Mouse (Mus musculus) intestine, postnatal 0 days (tissue): ENCODE results near the gene L1td1. TPM values are rescaled to one million over a fixed set of nuclear protein-coding genes. Genes with fewer than 3 reads are reported as not detected.

Experiments
- ATAC-seq: fragments of 200-750 bp; cut with Nextera tagmentation; 2 replicates; pipeline ENCODE4 v1.8.0; 2017; ENCODE audit warnings: mild to moderate bottlenecking, moderate TSS enrichment, moderate library complexity
- H3K27ac ChIP-seq: fragments of 300-500 bp; sonication (generic); 2 replicates; pipeline ENCODE4 v1.5.1; 2014; ENCODE audit warnings: mild to moderate bottlenecking, low read depth, low read length, moderate library complexity
- H3K27me3 ChIP-seq: fragments of 300-500 bp; sonication (generic); replicated peaks from 2 replicates; pipeline ENCODE4 v1.6.1; 2014; ENCODE audit warnings: low read length, mixed read lengths; ENCODE audit not compliant: control insufficient read depth, insufficient read depth
- H3K36me3 ChIP-seq: fragments of 300-500 bp; sonication (generic); 2 replicates; pipeline ENCODE4 v1.6.1; 2014; ENCODE audit warnings: mild to moderate bottlenecking, moderate library complexity; ENCODE audit not compliant: control insufficient read depth, insufficient read depth
- H3K4me1 ChIP-seq: fragments of 300-500 bp; sonication (generic); replicated peaks from 2 replicates; pipeline ENCODE4 v1.6.1; 2014; ENCODE audit warnings: antibody characterized with exemption, low read length, mixed read lengths; ENCODE audit not compliant: control insufficient read depth, insufficient read depth
- H3K4me2 ChIP-seq: fragments of 300-500 bp; sonication (generic); replicated peaks from 2 replicates; pipeline ENCODE4 v1.6.1; 2014; ENCODE audit warnings: low read depth, mild to moderate bottlenecking, moderate library complexity
- H3K4me3 ChIP-seq: fragments of 300-500 bp; sonication (generic); 2 replicates; pipeline ENCODE4 v1.5.1; 2014; ENCODE audit warnings: low read depth, low read length
- H3K9ac ChIP-seq: fragments of 300-500 bp; sonication (generic); 2 replicates; pipeline ENCODE4 v1.6.1; 2014; ENCODE audit warnings: mild to moderate bottlenecking, low read depth, low read length
- H3K9me3 ChIP-seq: fragments of 300-500 bp; sonication (generic); 2 replicates; pipeline ENCODE4 v1.6.1; 2016; ENCODE audit warnings: mixed run types; ENCODE audit not compliant: control insufficient read depth
- CTCF ChIP-seq: sonication (generic); IDR thresholded peaks from 2 replicates; pipeline ENCODE4 v1.5.1; 2016; ENCODE audit warnings: low read depth, mild to moderate bottlenecking, control low read depth, antibody characterized with exemption, moderate library complexity
- WGBS: fragments of 180-500 bp; shearing (Covaris S2); extraction: QIAGEN DNeasy Blood & Tissue Kit; methylation state at CpG from one replicate; pipeline ENCODE4 v1.1.7; 2014; 5-methylcytosine and 5-hydroxymethylcytosine counted together
- polyA plus RNA-seq: library from polyadenylated mRNA; unstranded; fragments of >200 nt; fragmentation: Nextera tagmentation; extraction: Ambion mirVana; gene quantifications from 2 replicates; pipeline ENCODE4 v1.2.1, GENCODE M21; 2015

L1td1 gene
- polyA plus RNA-seq, 1 experiment from 2014 or later, result not detected

DNA sequence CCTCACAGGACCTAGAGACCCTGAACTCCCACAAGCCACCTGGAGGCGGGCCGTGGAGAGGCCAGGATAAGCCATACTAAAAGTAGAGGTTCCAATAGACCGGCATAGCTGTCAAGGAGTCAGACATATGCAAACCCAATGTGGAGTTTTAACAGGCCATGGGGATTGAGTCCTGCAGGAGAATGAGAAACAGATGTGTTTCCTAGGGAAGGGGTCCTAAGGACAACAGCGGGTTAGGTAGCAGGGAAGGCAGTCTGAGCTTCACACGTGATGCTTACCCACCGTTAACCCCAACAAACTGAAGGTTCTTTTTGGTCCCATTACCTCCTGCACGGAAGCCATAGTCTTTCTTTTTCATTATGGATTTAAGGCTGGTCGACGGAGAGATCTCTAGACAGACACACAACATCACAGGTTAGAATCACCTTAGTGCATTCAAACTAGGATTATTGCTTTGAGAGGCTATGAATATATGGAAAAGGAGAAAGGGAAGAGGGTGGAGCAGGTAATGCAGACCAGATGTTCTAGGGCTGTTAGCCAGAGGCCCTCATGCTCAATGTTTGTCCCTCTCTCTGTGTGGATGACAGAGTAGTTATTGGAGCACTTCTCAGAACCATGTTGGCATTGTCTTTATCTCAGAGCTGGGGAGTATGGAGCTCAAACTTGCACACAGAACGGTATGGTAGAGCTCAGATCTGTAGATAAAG, 50.3 kb downstream of the L1td1 start:
- H3K36me3 ChIP-seq, result no peaks in the 10 kb centered on the region
- H3K27ac ChIP-seq, result no peak overlapping the region
- H3K9me3 ChIP-seq, result no peaks in the 10 kb centered on the region
- no peaks in the 10 kb centered on the region for H3K4me1 ChIP-seq
- H3K9ac ChIP-seq, result no peak overlapping the region
- no peak for TF ChIP-seq CTCF
- H3K4me2 ChIP-seq, result no peak overlapping the region
- ATAC-seq, result no peak
- H3K27me3 ChIP-seq, result no peaks in the 10 kb centered on the region
- H3K4me3 ChIP-seq, result no peak overlapping the region
- WGBS, result 91% methylated on average over 10 of the region's 10 CpGs

DNA sequence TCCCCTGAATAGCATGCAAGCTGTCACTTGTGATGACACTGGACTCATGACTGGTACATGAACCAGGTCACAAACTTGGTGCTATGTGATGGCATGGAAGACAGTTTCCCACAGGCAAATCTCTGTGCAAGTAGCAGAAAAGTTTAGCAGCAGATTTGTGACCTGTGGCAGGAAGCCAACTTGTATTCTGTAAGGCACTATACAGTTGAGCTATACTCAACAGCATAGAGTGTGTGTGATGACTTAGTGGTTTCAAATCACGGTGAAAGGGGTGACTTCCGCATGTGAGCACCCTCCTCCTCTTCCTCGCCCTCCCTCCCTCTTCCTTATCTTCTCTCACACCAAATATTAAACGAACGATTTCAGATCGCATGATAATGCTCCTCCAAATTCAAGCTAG, 50.9 kb downstream of the L1td1 start:
- Histone ChIP-seq H3K9me3 (no peaks in the 10 kb centered on the region), H3K36me3 (no peaks in the 10 kb centered on the region), H3K9ac (no peak overlapping the region), H3K27me3 (no peaks in the 10 kb centered on the region), H3K4me3 (no peak overlapping the region), H3K4me2 (no peak overlapping the region), H3K4me1 (no peaks in the 10 kb centered on the region), H3K27ac (no peak overlapping the region)
- ATAC-seq, result no peak
- 80% methylated on average over 6 of the region's 6 CpGs for WGBS
- no peak for TF ChIP-seq CTCF

DNA sequence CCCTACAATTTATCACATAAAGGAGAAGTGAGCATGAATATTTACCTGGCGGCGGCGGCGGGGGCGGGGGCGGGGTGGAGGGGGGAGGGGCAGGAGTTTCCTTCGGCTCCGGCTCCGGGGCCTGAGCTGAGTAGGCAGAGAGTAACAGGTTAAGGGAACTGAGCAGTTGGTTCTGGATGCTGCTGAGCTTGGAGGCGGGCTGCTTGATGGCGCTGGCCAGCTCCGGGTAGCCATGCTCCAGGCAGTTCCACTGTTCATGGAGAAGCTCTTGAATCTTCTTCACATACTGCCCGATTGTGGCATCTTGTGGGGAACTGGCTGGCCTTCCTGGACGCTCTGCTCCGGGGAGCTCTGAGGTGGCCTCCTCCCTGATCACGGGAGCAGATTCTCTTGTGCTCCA, 51.7 kb downstream of the L1td1 start:
- Histone ChIP-seq H3K4me2 (0 out of 2 replicates have a peak overlapping the region, but pooled peaks have one; percentile 24), H3K4me3 (no peak overlapping the region), H3K27ac (no peak overlapping the region), H3K36me3 (no peaks in the 10 kb centered on the region), H3K4me1 (no peaks in the 10 kb centered on the region), H3K9me3 (no peaks in the 10 kb centered on the region), H3K27me3 (0 out of 2 replicates have a peak, but pooled peaks cover under 1% of the 10 kb centered on the region), H3K9ac (no peak overlapping the region)
- TF ChIP-seq CTCF, result no peak
- 16% methylated on average over 16 of the region's 16 CpGs for WGBS
- no peak for ATAC-seq

DNA sequence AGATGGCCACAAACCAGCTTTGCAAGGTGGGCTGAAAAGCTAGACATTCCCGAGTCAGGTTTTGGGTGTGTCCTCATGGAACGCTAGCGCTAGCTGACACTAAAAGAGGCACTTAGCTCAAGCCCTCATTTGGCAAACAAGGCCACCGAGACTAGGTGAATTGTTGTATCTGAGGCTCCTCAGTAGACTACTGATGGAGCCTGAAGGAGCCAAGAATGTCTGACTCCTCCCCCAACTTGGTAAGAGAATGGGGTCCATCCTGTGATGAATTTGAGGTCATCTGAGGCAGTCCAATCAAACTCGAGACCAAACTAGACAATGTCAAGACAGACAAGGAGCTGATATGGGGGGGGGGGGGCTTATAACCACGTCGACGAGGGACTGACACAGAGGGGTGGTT, 59.3 kb downstream of the L1td1 start:
- Histone ChIP-seq H3K9ac (no peak overlapping the region), H3K4me2 (no peak overlapping the region), H3K27ac (no peak overlapping the region), H3K27me3 (0 out of 2 replicates have a peak, but pooled peaks cover 3% of the 10 kb centered on the region), H3K36me3 (no peaks in the 10 kb centered on the region), H3K4me3 (no peak overlapping the region), H3K9me3 (no peaks in the 10 kb centered on the region), H3K4me1 (0 out of 2 replicates have a peak, but pooled peaks cover 5% of the 10 kb centered on the region)
- TF ChIP-seq CTCF, result no peak
- no peak for ATAC-seq
- 39% methylated on average over 8 of the region's 8 CpGs for WGBS

DNA sequence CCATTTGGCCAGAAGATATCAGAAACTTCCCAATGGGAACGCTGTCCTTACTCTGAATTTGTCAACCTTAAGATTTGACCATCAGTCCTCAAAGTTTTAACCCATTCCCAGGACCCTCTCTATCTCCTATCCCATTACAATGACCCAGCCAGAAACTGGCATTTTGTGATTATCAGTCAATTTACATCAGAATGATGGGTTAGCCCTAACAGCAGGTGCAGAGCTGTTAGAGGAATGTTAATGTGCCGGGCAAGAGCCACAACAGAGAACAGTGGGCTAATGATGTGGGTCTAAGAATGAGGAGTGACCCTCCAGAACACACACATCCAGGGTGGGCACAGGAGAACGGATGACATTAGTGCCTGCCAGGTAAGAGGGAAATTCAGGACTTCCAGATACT, 59.7 kb downstream of the L1td1 start:
- 64% methylated on average over 3 of the region's 3 CpGs for WGBS
- Histone ChIP-seq H3K4me1 (0 out of 2 replicates have a peak, but pooled peaks cover 5% of the 10 kb centered on the region), H3K27ac (no peak overlapping the region), H3K4me3 (no peak overlapping the region), H3K27me3 (0 out of 2 replicates have a peak, but pooled peaks cover 3% of the 10 kb centered on the region), H3K4me2 (no peak overlapping the region), H3K36me3 (no peaks in the 10 kb centered on the region), H3K9ac (no peak overlapping the region), H3K9me3 (no peaks in the 10 kb centered on the region)
- no peak for ATAC-seq
- TF ChIP-seq CTCF, result no peak

Other genes starting within 250 kb of the L1td1 start
- 0.31 and 0.34 TPM in 2 replicates for gene Kank4, start 90.8 kb downstream of the L1td1 start, polyA plus RNA-seq
- gene I0C0044D17Rik, start 97.1 kb downstream of the L1td1 start, polyA plus RNA-seq, result not detected in 2 replicates
- 42.2 and 51.0 TPM in 2 replicates for gene Usp1, start 197.1 kb downstream of the L1td1 start, polyA plus RNA-seq